Mouse (Mus musculus): ENCODE measurements around the gene Pof1b. TPM values are rescaled to one million over a fixed set of nuclear protein-coding genes. Genes with fewer than 3 reads are reported as not detected.
A peak's percentile ranks its signal among the peaks of the same experiment; 100 is the strongest.

The Pof1b gene
- not detected for total RNA-seq (2021)
- long read RNA-seq, experiment 1: 0 reads
- long read RNA-seq, experiment 2: 0 reads

- DNase-seq: no peak
These were observed at the start of gene Pof1b for GRCm38 (mm10) chrX:112698508-112698907. Pof1b (minus strand) TSS chrX:112698651.

- no peak for DNase-seq
These were observed 18.1 kb upstream of the Pof1b start for GRCm38 (mm10) chrX:112716587-112716986.

GRCm38 (mm10) chrX:112694392-112694791, 4.1 kb downstream of the Pof1b start:
- no peak for DNase-seq

GRCm38 (mm10) chrX:112680605-112681004, 17.8 kb downstream of the Pof1b start:
- DNase-seq: no peak

- DNase-seq: no peak
These were observed 22.9 kb downstream of the Pof1b start for GRCm38 (mm10) chrX:112675525-112675924.

- peak; percentile 2 to 8 for DNase-seq
These were observed 96.9 kb downstream of the Pof1b start for GRCm38 (mm10) chrX:112601306-112602120.

- peak; percentile 9 to 18 for DNase-seq
These were observed 97.7 kb downstream of the Pof1b start, which contains the start of gene Zfp711 for GRCm38 (mm10) chrX:112600511-112601305. Zfp711 (plus strand) TSS chrX:112600526.

Other genes with a start within 250 kb of the Pof1b start
- not detected for gene 2010106E10Rik, start 203.4 kb downstream of the Pof1b start, total RNA-seq (2021)
- gene Zfp711, start 98.1 kb downstream of the Pof1b start, total RNA-seq (2021): under 1 TPM; 0.30 to 0.56 TPM